Mouse (Mus musculus) midbrain, postnatal 0 days (tissue): ENCODE measurements around the gene Jmjd7. TPM values are rescaled to one million over a fixed set of nuclear protein-coding genes. Genes with fewer than 3 reads are reported as not detected.
A peak's percentile ranks its signal among the peaks of the same experiment; 100 is the strongest.

Source experiments
- ATAC-seq: fragments of 200-750 bp; cut with Nextera tagmentation; 2 replicates; pipeline ENCODE4 v1.8.0; 2017; ENCODE audit warnings: moderate number of reproducible peaks, mild to moderate bottlenecking, moderate TSS enrichment, moderate library complexity; ENCODE audit not compliant: low FRiP score
- DNase-seq: peaks from one replicate; pipeline ENCODE4 v3.0.0-alpha.2; 2015; ENCODE audit warnings: low spot score
- H3K27ac ChIP-seq: fragments of 300-500 bp; sonication (generic); 2 replicates; pipeline ENCODE4 v1.5.1; 2014; ENCODE audit warnings: low read depth, mild to moderate bottlenecking, low read length, mixed read lengths
- H3K27me3 ChIP-seq: fragments of 300-500 bp; sonication (generic); 2 replicates; pipeline ENCODE4 v1.6.1; 2014; ENCODE audit warnings: low read length, control low read depth, mixed read lengths; ENCODE audit not compliant: insufficient read depth
- H3K36me3 ChIP-seq: fragments of 300-500 bp; sonication (generic); 2 replicates; pipeline ENCODE4 v1.6.1; 2014; ENCODE audit warnings: low read length, control low read depth, mixed read lengths; ENCODE audit not compliant: insufficient read depth
- H3K4me1 ChIP-seq: fragments of 300-500 bp; sonication (generic); 2 replicates; pipeline ENCODE4 v1.6.1; 2014; ENCODE audit warnings: mild to moderate bottlenecking, control low read depth, antibody characterized with exemption, low read length, mixed read lengths; ENCODE audit not compliant: insufficient read depth
- H3K4me2 ChIP-seq: fragments of 300-500 bp; sonication (generic); 2 replicates; pipeline ENCODE4 v1.6.1; 2014; ENCODE audit warnings: low read depth, mild to moderate bottlenecking, low read length, mixed read lengths; ENCODE audit not compliant: poor library complexity, severe bottlenecking
- H3K4me3 ChIP-seq: fragments of 300-500 bp; sonication (generic); 2 replicates; pipeline ENCODE4 v1.5.1; 2014; ENCODE audit warnings: low read depth, mild to moderate bottlenecking, low read length, moderate library complexity
- H3K9ac ChIP-seq: fragments of 300-500 bp; sonication (generic); replicated peaks from 2 replicates; pipeline ENCODE4 v1.6.1; 2014; ENCODE audit warnings: mild to moderate bottlenecking, low read length, moderate library complexity, mixed read lengths; ENCODE audit not compliant: poor library complexity, severe bottlenecking
- H3K9me3 ChIP-seq: fragments of 300-500 bp; sonication (generic); 2 replicates; pipeline ENCODE4 v1.6.1; 2016; ENCODE audit warnings: low read length, control low read depth
- CTCF ChIP-seq: IDR thresholded peaks from 2 replicates; pipeline ENCODE4 v1.5.1; 2016; ENCODE audit warnings: antibody characterized with exemption, mild to moderate bottlenecking
- WGBS: fragments of 180-500 bp; shearing (Covaris S2); extraction: QIAGEN DNeasy Blood & Tissue Kit; methylation state at CpG from one replicate; pipeline ENCODE4 v1.1.7; 2014; 5-methylcytosine and 5-hydroxymethylcytosine counted together
- polyA plus RNA-seq: library from polyadenylated mRNA; unstranded; fragments of >200 nt; fragmentation: Nextera tagmentation; extraction: Ambion mirVana; gene quantifications from 2 replicates; pipeline ENCODE4 v1.2.1, GENCODE M21; 2015
- total RNA-seq: library from RNA; depleted of rRNA; stranded (reverse); fragments of >200 nt; gene quantifications from 2 replicates; pipeline ENCODE4 v1.2.3, GENCODE M21; 2014

The Jmjd7 gene
- total and polyA plus RNA-seq, 2 experiments from 2014 or later: 4.9 to 13.6 TPM

- Histone ChIP-seq H3K27ac (no peak overlapping the region), H3K27me3 (no peaks in the 10 kb centered on the region), H3K9me3 (no peaks in the 10 kb centered on the region), H3K4me3 (no peak overlapping the region), H3K9ac (no peak overlapping the region), H3K4me1 (no peaks in the 10 kb centered on the region), H3K4me2 (no peak overlapping the region), H3K36me3 (no peaks in the 10 kb centered on the region)
- no peak for TF ChIP-seq CTCF
- ATAC-seq: no peak
- WGBS: 79% methylated on average over 9 of the region's 9 CpGs
- no peak for DNase-seq
Measured at GRCm38 (mm10) chr2:120048173-120048572, 20.9 kb downstream of the Jmjd7 start.

- Histone ChIP-seq H3K4me2 (no peak overlapping the region), H3K4me3 (no peak overlapping the region), H3K27ac (no peak overlapping the region), H3K27me3 (no peaks in the 10 kb centered on the region), H3K4me1 (no peaks in the 10 kb centered on the region), H3K36me3 (no peaks in the 10 kb centered on the region), H3K9me3 (no peaks in the 10 kb centered on the region), H3K9ac (no peak overlapping the region)
- DNase-seq: peak; percentile 33
- TF ChIP-seq CTCF: peak; percentile 65
- no peak for ATAC-seq
- WGBS: 54% methylated on average over 10 of the region's 10 CpGs
Measured at GRCm38 (mm10) chr2:120049632-120050274, 22.5 kb downstream of the Jmjd7 start.

- DNase-seq: no peak
- no peak for TF ChIP-seq CTCF
- Histone ChIP-seq H3K4me3 (no peak overlapping the region), H3K4me2 (no peak overlapping the region), H3K27ac (no peak overlapping the region), H3K9me3 (no peaks in the 10 kb centered on the region), H3K27me3 (no peaks in the 10 kb centered on the region), H3K4me1 (no peaks in the 10 kb centered on the region), H3K36me3 (no peaks in the 10 kb centered on the region), H3K9ac (no peak overlapping the region)
- 64% methylated on average over 6 of the region's 6 CpGs for WGBS
- no peak for ATAC-seq
Measured at GRCm38 (mm10) chr2:120051405-120051804, 24.1 kb downstream of the Jmjd7 start.

- Histone ChIP-seq H3K9ac (no peak overlapping the region), H3K4me2 (no peak overlapping the region), H3K4me3 (no peak overlapping the region), H3K27me3 (no peaks in the 10 kb centered on the region), H3K36me3 (no peaks in the 10 kb centered on the region), H3K9me3 (no peaks in the 10 kb centered on the region), H3K27ac (no peak overlapping the region), H3K4me1 (no peaks in the 10 kb centered on the region)
- ATAC-seq (no peak), DNase-seq (no peak)
- 88% methylated on average over 12 of the region's 12 CpGs for WGBS
- TF ChIP-seq CTCF: no peak
Measured at GRCm38 (mm10) chr2:120054771-120055552, 27.7 kb downstream of the Jmjd7 start.

- WGBS: 83% methylated on average over 10 of the region's 10 CpGs
- no peak for TF ChIP-seq CTCF
- no peak overlapping the region for H3K4me3 ChIP-seq
Measured at GRCm38 (mm10) chr2:120055923-120056322, 28.6 kb downstream of the Jmjd7 start.

GRCm38 (mm10) chr2:120058818-120059217 lies 31.5 kb downstream of the Jmjd7 start:
- no peaks in the 10 kb centered on the region for H3K36me3 ChIP-seq
- ATAC-seq (no peak), DNase-seq (no peak)
- H3K4me3 ChIP-seq: no peak overlapping the region
- no peaks in the 10 kb centered on the region for H3K9me3 ChIP-seq
- no peaks in the 10 kb centered on the region for H3K27me3 ChIP-seq
- no peak overlapping the region for H3K4me2 ChIP-seq
- H3K4me1 ChIP-seq: no peaks in the 10 kb centered on the region
- TF ChIP-seq CTCF: no peak
- H3K27ac ChIP-seq: no peak overlapping the region
- no peak overlapping the region for H3K9ac ChIP-seq
- WGBS: 86% methylated on average over 4 of the region's 4 CpGs

More at GRCm38 (mm10) chr2:120055923-120056322, 28.6 kb downstream of the Jmjd7 start:
- no peak for ATAC-seq
- no peaks in the 10 kb centered on the region for H3K9me3 ChIP-seq
- H3K27ac ChIP-seq: no peak overlapping the region
- no peaks in the 10 kb centered on the region for H3K27me3 ChIP-seq
- no peaks in the 10 kb centered on the region for H3K4me1 ChIP-seq
- H3K9ac ChIP-seq: no peak overlapping the region
- no peaks in the 10 kb centered on the region for H3K36me3 ChIP-seq
- H3K4me2 ChIP-seq: no peak overlapping the region
- DNase-seq: peak; percentile 26
